Mouse (Mus musculus) limb, embryonic 14.5 days (tissue): ENCODE data around the gene Sin3a. TPM values are rescaled to one million over a fixed set of nuclear protein-coding genes. Genes with fewer than 3 reads are reported as not detected.
A peak's percentile ranks its signal among the peaks of the same experiment; 100 is the strongest.

Experiments
- ATAC-seq: fragments of 200-750 bp; cut with Nextera tagmentation; 2 replicates; pipeline ENCODE4 v1.8.0; 2017; ENCODE audit warnings: low read depth, moderate number of reproducible peaks, moderate TSS enrichment; ENCODE audit not compliant: low FRiP score
- DNase-seq: peaks from one replicate; pipeline ENCODE4 v3.0.0-alpha.2; 2015; ENCODE audit warnings: low spot score
- H3K27ac ChIP-seq: fragments of 300-500 bp; sonication (generic); replicated peaks from 2 replicates; pipeline ENCODE4 v1.5.1; 2014; ENCODE audit warnings: low read depth, mild to moderate bottlenecking, low read length, moderate library complexity, mixed read lengths
- H3K27me3 ChIP-seq: fragments of 300-500 bp; sonication (generic); 2 replicates; pipeline ENCODE4 v1.6.1; 2014; ENCODE audit warnings: low read length, mixed read lengths; ENCODE audit not compliant: control insufficient read depth, insufficient read depth
- H3K36me3 ChIP-seq: fragments of 300-500 bp; sonication (generic); 2 replicates; pipeline ENCODE4 v1.6.1; 2014; ENCODE audit warnings: mild to moderate bottlenecking, low read length, moderate library complexity, mixed read lengths; ENCODE audit not compliant: control insufficient read depth, insufficient read depth
- H3K4me1 ChIP-seq: fragments of 300-500 bp; sonication (generic); 2 replicates; pipeline ENCODE4 v1.6.1; 2014; ENCODE audit warnings: antibody characterized with exemption, low read length, mixed read lengths; ENCODE audit not compliant: control insufficient read depth, insufficient read depth
- H3K4me2 ChIP-seq: fragments of 300-500 bp; sonication (generic); replicated peaks from 2 replicates; pipeline ENCODE4 v1.6.1; 2014; ENCODE audit warnings: low read depth, mild to moderate bottlenecking, low read length, moderate library complexity; ENCODE audit not compliant: severe bottlenecking
- H3K4me3 ChIP-seq: fragments of 300-500 bp; sonication (generic); replicated peaks from 2 replicates; pipeline ENCODE4 v1.5.1; 2014; ENCODE audit warnings: low read length
- H3K9ac ChIP-seq: fragments of 300-500 bp; sonication (generic); 2 replicates; pipeline ENCODE4 v1.6.1; 2014; ENCODE audit warnings: mild to moderate bottlenecking, low read depth, low read length, moderate library complexity; ENCODE audit not compliant: severe bottlenecking
- H3K9me3 ChIP-seq: fragments of 300-500 bp; sonication (generic); 2 replicates; pipeline ENCODE4 v1.6.1; 2016; ENCODE audit warnings: low read length; ENCODE audit not compliant: control insufficient read depth
- POLR2A ChIP-seq: fragments of 200-500 bp; IDR thresholded peaks from 2 replicates; pipeline ENCODE4 v1.8.0; 2012; ENCODE audit warnings: inconsistent platforms, mild to moderate bottlenecking, moderate library complexity, borderline replicate concordance; ENCODE audit not compliant: insufficient read depth, insufficient read length; ENCODE audit errors: extremely low read depth
- WGBS: fragments of 180-500 bp; shearing (Covaris S2); extraction: QIAGEN DNeasy Blood & Tissue Kit; methylation state at CpG from one replicate; pipeline ENCODE4 v1.1.7; 2014; 5-methylcytosine and 5-hydroxymethylcytosine counted together
- polyA plus RNA-seq, 2 experiments: library from polyadenylated mRNA; depleted of rRNA in 1 of 2; stranded (reverse) in 1 of 2; unstranded in 1 of 2; fragments of >200 nt; fragmentation: Nextera tagmentation in 1 of 2; extraction: Ambion mirVana in 1 of 2; gene quantifications; 2 replicates each; pipeline versions ENCODE4 v1.2.1 to v1.2.3; 2012 to 2014

Gene Sin3a
- 77.0 and 121 TPM in 2 replicates for polyA plus RNA-seq (2012; rRNA removed)
- 35.7 and 39.0 TPM in 2 replicates for polyA plus RNA-seq (2014; fragmentation: Nextera tagmentation; extraction: Ambion mirVana)

GRCm38 (mm10) chr9:57071801-57072351, at the start of gene Sin3a:
Gene Sin3a, plus strand, starts transcription at chr9:57072040.
- TF ChIP-seq POLR2A: 0 out of 2 replicates have a peak, but pooled peaks have one; percentile 4
- H3K36me3 ChIP-seq: peaks cover 10% of the 10 kb centered on the region
- peak within 1 kb of the TSS; percentile 79 for H3K4me2 ChIP-seq
- H3K9me3 ChIP-seq: no peaks in the 10 kb centered on the region
- H3K27me3 ChIP-seq: no peaks in the 10 kb centered on the region
- DNase-seq (peak; percentile 93), ATAC-seq (no peak)
- H3K9ac ChIP-seq: peak within 1 kb of the TSS; percentile 71
- peak within 1 kb of the TSS; percentile 98 for H3K4me3 ChIP-seq
- peak within 1 kb of the TSS; percentile 96 for H3K27ac ChIP-seq
- peaks cover 19% of the 10 kb centered on the region for H3K4me1 ChIP-seq
- WGBS: under 1% methylated on average over 34 of the region's 34 CpGs

- no peak for TF ChIP-seq POLR2A
- H3K9ac ChIP-seq: no peak overlapping the region
- H3K36me3 ChIP-seq: peaks cover 68% of the 10 kb centered on the region
- H3K9me3 ChIP-seq: no peaks in the 10 kb centered on the region
- WGBS: 100% methylated on average over 1 of the region's 1 CpGs
- DNase-seq (no peak), ATAC-seq (no peak)
- no peak overlapping the region for H3K27ac ChIP-seq
- no peak overlapping the region for H3K4me3 ChIP-seq
- no peak overlapping the region for H3K4me2 ChIP-seq
- H3K27me3 ChIP-seq: no peaks in the 10 kb centered on the region
- no peaks in the 10 kb centered on the region for H3K4me1 ChIP-seq
Measured at GRCm38 (mm10) chr9:57031756-57032155, 40.1 kb upstream of the Sin3a start.

- 83% methylated on average over 1 of the region's 1 CpGs for WGBS
- DNase-seq (peak; percentile 72), ATAC-seq (no peak)
Measured at GRCm38 (mm10) chr9:57056237-57056636, 15.6 kb upstream of the Sin3a start.

GRCm38 (mm10) chr9:57064164-57064563, 7.7 kb upstream of the Sin3a start:
- no peaks in the 10 kb centered on the region for H3K4me1 ChIP-seq
- WGBS: 95% methylated on average over 2 of the region's 2 CpGs
- no peak overlapping the region for H3K27ac ChIP-seq
- no peak overlapping the region for H3K9ac ChIP-seq
- H3K9me3 ChIP-seq: no peaks in the 10 kb centered on the region
- H3K27me3 ChIP-seq: no peaks in the 10 kb centered on the region
- H3K4me2 ChIP-seq: no peak overlapping the region
- H3K36me3 ChIP-seq: peaks cover 42% of the 10 kb centered on the region
- no peak overlapping the region for H3K4me3 ChIP-seq
- DNase-seq (no peak), ATAC-seq (no peak)
- no peak for TF ChIP-seq POLR2A

More at GRCm38 (mm10) chr9:57056237-57056636, 15.6 kb upstream of the Sin3a start:
- no peak for TF ChIP-seq POLR2A
- no peaks in the 10 kb centered on the region for H3K27me3 ChIP-seq
- H3K9me3 ChIP-seq: no peaks in the 10 kb centered on the region
- no peaks in the 10 kb centered on the region for H3K4me1 ChIP-seq
- H3K4me2 ChIP-seq: no peak overlapping the region
- H3K36me3 ChIP-seq: peaks cover 66% of the 10 kb centered on the region
- H3K9ac ChIP-seq: no peak overlapping the region
- no peak overlapping the region for H3K4me3 ChIP-seq
- H3K27ac ChIP-seq: no peak overlapping the region

- Histone ChIP-seq H3K4me3 (no peak overlapping the region), H3K36me3 (peaks cover 22% of the 10 kb centered on the region), H3K9me3 (no peaks in the 10 kb centered on the region), H3K4me2 (no peak overlapping the region), H3K27me3 (no peaks in the 10 kb centered on the region), H3K4me1 (peaks cover 6% of the 10 kb centered on the region; the same call in 1 of the 2 replicates), H3K9ac (no peak overlapping the region), H3K27ac (no peak overlapping the region)
- WGBS: 79% methylated on average over 3 of the region's 3 CpGs
- DNase-seq (no peak), ATAC-seq (no peak)
- no peak for TF ChIP-seq POLR2A
Measured at GRCm38 (mm10) chr9:57068266-57068665, 3.6 kb upstream of the Sin3a start.

- Histone ChIP-seq H3K4me1 (peaks cover 19% of the 10 kb centered on the region), H3K9ac (no peak overlapping the region), H3K27me3 (no peaks in the 10 kb centered on the region), H3K27ac (no peak overlapping the region), H3K4me3 (no peak overlapping the region), H3K4me2 (no peak overlapping the region), H3K36me3 (peaks cover 15% of the 10 kb centered on the region), H3K9me3 (no peaks in the 10 kb centered on the region)
- ATAC-seq (no peak), DNase-seq (no peak)
- TF ChIP-seq POLR2A: no peak
- 55% methylated on average over 1 of the region's 1 CpGs for WGBS
Measured at GRCm38 (mm10) chr9:57070262-57070661, 1.6 kb upstream of the Sin3a start.
